ENCODE assay signal across 1 mouse cellular context in the genomic region with DNA sequence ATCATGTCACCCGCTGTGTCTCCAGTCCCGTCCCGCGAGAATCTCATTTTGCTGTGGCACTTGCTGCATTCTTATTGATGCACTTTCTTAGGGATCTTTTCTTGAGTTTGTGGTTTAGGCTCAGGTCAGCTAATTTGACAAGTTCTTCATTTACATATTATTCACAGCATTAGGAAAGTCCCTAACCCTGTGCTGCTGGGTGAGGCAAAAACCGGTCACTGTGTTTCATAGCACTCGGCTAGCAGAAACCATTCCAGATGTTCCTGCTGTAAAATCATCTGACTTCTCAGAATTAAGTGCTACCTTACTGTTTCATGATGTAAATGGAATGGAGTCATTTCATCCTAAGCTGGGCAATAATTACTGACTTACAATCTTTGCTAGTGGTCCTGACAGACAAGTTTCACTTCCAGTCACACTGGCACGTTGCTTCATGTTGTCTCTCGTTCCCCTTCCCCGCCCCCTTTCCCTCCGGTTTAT.
TF ChIP-seq lines count a peak whose summit lies in the region.

No protein-coding gene starts in this region.

TF ChIP-seq in CH12.LX, 34 proteins besides CTCF, POLR2A, EP300 and RAD21 (continued from another document):
- TF ChIP-seq MYC (IDR thresholded peaks at IDR 0.05; ENCODE audit: low read depth, low read length) (peak; percentile 79; the same call in 1 of the 2 replicates), NELFE (IDR thresholded peaks at IDR 0.05; ENCODE audit: low read depth, low read length) (peak; percentile 43; the same call in 1 of the 2 replicates), USF1 (IDR thresholded peaks at IDR 0.05; ENCODE audit: low read depth, low read length) (no peak), SIN3A (IDR thresholded peaks at IDR 0.05; ENCODE audit: low read length) (peak; percentile 85)
